25 mouse cellular contexts compared by ENCODE assay signal in genomic region chr15:30785706-30786320, GRCm38 (mm10).
"Had no signal": no experiment of that assay in that cellular context is flagged by ENCODE, and none has a peak within 500 bp of the region (broad histone marks: within the 10 kb centered on the region; RNA-seq: fewer than 3 reads in every experiment).

No protein-coding gene starts in this region.

- H3K4me2 ChIP-seq: heart, embryonic 12.5 days; hindbrain, embryonic 13.5 days; hindbrain, embryonic 15.5 days; kidney, embryonic 15.5 days; limb, embryonic 12.5 days; liver, embryonic 11.5 days; liver, embryonic 13.5 days; liver, embryonic 15.5 days had no signal

- H3K9me3 ChIP-seq: heart, embryonic 10.5 days; heart, embryonic 12.5 days; hindbrain, embryonic 13.5 days; hindbrain, embryonic 15.5 days; kidney, embryonic 15.5 days; limb, embryonic 10.5 days; limb, embryonic 12.5 days; liver, embryonic 13.5 days; liver, embryonic 15.5 days had no signal

- H3K27ac ChIP-seq: heart, embryonic 10.5 days; hindbrain, embryonic 13.5 days; hindbrain, embryonic 15.5 days; hindbrain, postnatal 0 days; kidney, embryonic 15.5 days; kidney, postnatal 0 days; limb, embryonic 10.5 days; limb, embryonic 12.5 days; liver, embryonic 13.5 days; liver, embryonic 15.5 days had no signal

- H3K4me3 ChIP-seq: heart, embryonic 10.5 days; heart, embryonic 12.5 days; hindbrain, embryonic 13.5 days; hindbrain, embryonic 15.5 days; kidney, embryonic 15.5 days; limb, embryonic 10.5 days; limb, embryonic 12.5 days; liver, embryonic 13.5 days; liver, embryonic 15.5 days had no signal

- ATAC-seq: hindbrain, postnatal 0 days; intestine, embryonic 16.5 days had no signal

- H3K9ac ChIP-seq: heart, embryonic 12.5 days; hindbrain, embryonic 13.5 days; hindbrain, embryonic 15.5 days; kidney, embryonic 15.5 days; limb, embryonic 12.5 days; liver, embryonic 13.5 days; liver, embryonic 15.5 days had no signal

- H3K36me3 ChIP-seq: heart, embryonic 10.5 days; heart, embryonic 12.5 days; hindbrain, embryonic 15.5 days; kidney, embryonic 15.5 days; limb, embryonic 10.5 days; limb, embryonic 12.5 days; liver, embryonic 13.5 days; liver, embryonic 15.5 days had no signal

- H3K27me3 ChIP-seq: heart, embryonic 12.5 days; hindbrain, embryonic 13.5 days; hindbrain, embryonic 15.5 days; kidney, embryonic 15.5 days; limb, embryonic 12.5 days; liver, embryonic 13.5 days; liver, embryonic 15.5 days had no signal

- H3K4me1 ChIP-seq: heart, embryonic 10.5 days; heart, embryonic 12.5 days; kidney, embryonic 15.5 days; limb, embryonic 10.5 days; limb, embryonic 12.5 days; liver, embryonic 13.5 days; liver, embryonic 15.5 days had no signal

- DNase-seq: gastrocnemius, postnatal 14 days; gastrocnemius, postnatal 36 days; heart, adult 18-20 months; heart, postnatal 10 days; kidney, adult 11 months; kidney, adult 2 months; kidney, adult 9 months; kidney, postnatal 14 days; kidney, postnatal 36 days; layer of hippocampus, adult 9-11 months; layer of hippocampus, postnatal 36 days; liver; liver, embryonic 13.5 days had no signal
